Mouse (Mus musculus) cortical plate, adult 2 months (tissue): ENCODE measurements at regions not wholly inside any gene's neighbourhood (a gene's known extent, or its start where the extent isn't known, plus 50 kb on each side); places are given as distances from the start of the nearest gene placed in this dataset.

Experiments used
- CTCF ChIP-seq: fragments of 200-500 bp; IDR thresholded peaks from 2 replicates; pipeline ENCODE4 v1.5.1; 2011; ENCODE audit warnings: mild to moderate bottlenecking, control low read depth, low read length; ENCODE audit not compliant: insufficient read depth; ENCODE audit errors: extremely low read depth
- POLR2A ChIP-seq: fragments of 200-500 bp; IDR thresholded peaks from 2 replicates; pipeline ENCODE4 v1.6.1; 2011; ENCODE audit warnings: mild to moderate bottlenecking, low read length, control low read depth; ENCODE audit not compliant: insufficient read depth; ENCODE audit errors: extremely low read depth

DNA sequence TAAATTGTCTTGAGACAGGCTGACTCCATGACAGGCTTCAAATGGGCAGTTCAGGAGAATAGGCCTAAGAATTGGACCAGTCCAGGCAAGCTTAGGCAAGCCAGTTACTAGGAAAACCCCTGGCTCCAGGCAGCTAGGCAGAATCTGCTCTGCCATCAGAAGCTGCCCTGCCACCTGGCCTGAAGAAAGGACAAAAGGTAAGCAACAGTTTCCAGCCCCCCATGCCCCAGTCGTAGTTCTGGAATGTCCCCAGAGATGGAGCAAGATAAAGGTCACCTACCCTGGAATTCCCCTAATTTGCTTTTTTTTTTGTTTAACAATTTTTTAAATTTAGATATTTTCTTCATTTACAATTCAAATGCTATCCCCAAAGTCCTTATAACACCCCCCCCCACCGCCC, 248.8 kb upstream of the Gm9767 start:
- TF ChIP-seq POLR2A: no peak
- no peak for TF ChIP-seq CTCF
